Mouse (Mus musculus): Measurements from ENCODE around the gene Nfasc.

Nfasc gene

GRCm38 (mm10) chr1:132741175-132741997 lies at the start of gene Nfasc:
Gene Nfasc (minus strand): TSS chr1:132741797.
- peak; percentile 5 for DNase-seq

- no peak for DNase-seq
These were observed 49.5 kb upstream of the Nfasc start for GRCm38 (mm10) chr1:132791049-132791448.

GRCm38 (mm10) chr1:132786866-132787265 lies 45.3 kb upstream of the Nfasc start:
- peak; percentile 46 for DNase-seq

GRCm38 (mm10) chr1:132781607-132782445 lies 40.2 kb upstream of the Nfasc start:
- DNase-seq = no peak

GRCm38 (mm10) chr1:132780961-132781360 lies 39.4 kb upstream of the Nfasc start:
- DNase-seq = peak; percentile 8

GRCm38 (mm10) chr1:132780254-132780653 lies 38.7 kb upstream of the Nfasc start:
- DNase-seq = no peak

GRCm38 (mm10) chr1:132774959-132775358 lies 33.4 kb upstream of the Nfasc start:
- no peak for DNase-seq

GRCm38 (mm10) chr1:132771377-132771776 lies 29.8 kb upstream of the Nfasc start:
- peak; percentile 75 for DNase-seq

GRCm38 (mm10) chr1:132769559-132769958 lies 28.0 kb upstream of the Nfasc start:
- no peak for DNase-seq

GRCm38 (mm10) chr1:132767422-132767821 lies 25.8 kb upstream of the Nfasc start:
- DNase-seq = no peak

- DNase-seq = no peak
These were observed 24.5 kb upstream of the Nfasc start for GRCm38 (mm10) chr1:132765887-132766651.

- no peak for DNase-seq
These were observed 23.6 kb upstream of the Nfasc start for GRCm38 (mm10) chr1:132765222-132765621.

- DNase-seq = no peak
These were observed 17.8 kb upstream of the Nfasc start for GRCm38 (mm10) chr1:132759390-132759789.

GRCm38 (mm10) chr1:132758656-132759370 lies 17.2 kb upstream of the Nfasc start:
- DNase-seq = peak; percentile 59

- no peak for DNase-seq
These were observed 13.6 kb upstream of the Nfasc start for GRCm38 (mm10) chr1:132755211-132755610.

- no peak for DNase-seq
These were observed 7.8 kb upstream of the Nfasc start for GRCm38 (mm10) chr1:132749217-132749884.

GRCm38 (mm10) chr1:132746302-132746701 lies 4.7 kb upstream of the Nfasc start:
- DNase-seq = no peak

GRCm38 (mm10) chr1:132745636-132746035 lies 4.0 kb upstream of the Nfasc start:
- DNase-seq = no peak

GRCm38 (mm10) chr1:132739077-132739521 lies 2.5 kb downstream of the Nfasc start:
- no peak for DNase-seq

- DNase-seq = no peak
These were observed 5.4 kb downstream of the Nfasc start for GRCm38 (mm10) chr1:132736171-132736570.

GRCm38 (mm10) chr1:132733873-132734447 lies 7.6 kb downstream of the Nfasc start:
- DNase-seq = no peak

Measured in kidney, adult 18-20 months (tissue).